Mouse (Mus musculus) intestine, embryonic 14.5 days (tissue): ENCODE data around the gene Btrc. TPM values are rescaled to one million over a fixed set of nuclear protein-coding genes. Genes with fewer than 3 reads are reported as not detected.
"Not testable (repeated sequence)": the region's sequence is repeated elsewhere in the genome, so short reads cannot be mapped to it uniquely, and the experiment has no call there.

Experiments
- ATAC-seq: fragments of 200-750 bp; cut with Nextera tagmentation; replicated peaks from 2 replicates; pipeline ENCODE4 v1.8.0; 2017; ENCODE audit warnings: low read depth, moderate number of reproducible peaks, moderate TSS enrichment, moderate library complexity; ENCODE audit not compliant: low FRiP score, low TSS enrichment
- DNase-seq: peaks from one replicate; pipeline ENCODE4 v3.0.0-alpha.2; 2018; ENCODE audit warnings: low spot score
- H3K27ac ChIP-seq: fragments of 300-500 bp; sonication (generic); 2 replicates; pipeline ENCODE4 v1.5.1; 2014; ENCODE audit warnings: low read depth, mild to moderate bottlenecking, control low read depth
- H3K27me3 ChIP-seq: fragments of 300-500 bp; sonication (generic); replicated peaks from 2 replicates; pipeline ENCODE4 v1.6.1; 2014; ENCODE audit warnings: low read length, control low read depth; ENCODE audit not compliant: control insufficient read depth, insufficient read depth
- H3K36me3 ChIP-seq: fragments of 300-500 bp; sonication (generic); 2 replicates; pipeline ENCODE4 v1.6.1; 2014; ENCODE audit warnings: low read length, control low read depth; ENCODE audit not compliant: control insufficient read depth, insufficient read depth
- H3K4me1 ChIP-seq: fragments of 300-500 bp; sonication (generic); replicated peaks from 2 replicates; pipeline ENCODE4 v1.6.1; 2014; ENCODE audit warnings: low read length, control low read depth, mixed read lengths; ENCODE audit not compliant: control insufficient read depth, insufficient read depth
- H3K4me2 ChIP-seq: fragments of 300-500 bp; sonication (generic); 2 replicates; pipeline ENCODE4 v1.6.1; 2014; ENCODE audit warnings: low read length
- H3K4me3 ChIP-seq: fragments of 300-500 bp; sonication (generic); 2 replicates; pipeline ENCODE4 v1.5.1; 2014; ENCODE audit warnings: low read depth, low read length, control low read depth, mixed read lengths
- H3K9ac ChIP-seq: fragments of 300-500 bp; sonication (generic); 2 replicates; pipeline ENCODE4 v1.6.1; 2014; ENCODE audit warnings: mild to moderate bottlenecking, low read length
- H3K9me3 ChIP-seq: fragments of 300-500 bp; sonication (generic); 2 replicates; pipeline ENCODE4 v1.6.1; 2016; ENCODE audit warnings: low read length, control low read depth; ENCODE audit not compliant: control insufficient read depth
- WGBS: fragments of 180-500 bp; shearing (Covaris S2); extraction: QIAGEN DNeasy Blood & Tissue Kit; methylation state at CpG from one replicate; pipeline ENCODE4 v1.1.7; 2014; 5-methylcytosine and 5-hydroxymethylcytosine counted together
- polyA plus RNA-seq: library from polyadenylated mRNA; unstranded; fragments of >200 nt; fragmentation: Nextera tagmentation; extraction: Ambion mirVana; gene quantifications from 2 replicates; pipeline ENCODE4 v1.2.1, GENCODE M21; 2014

Gene Btrc
- polyA plus RNA-seq, 1 experiment from 2014 or later: 38.0 TPM

- Histone ChIP-seq H3K36me3 (no peaks in the 10 kb centered on the region), H3K9me3 (no peaks in the 10 kb centered on the region), H3K4me3 (no peak overlapping the region), H3K9ac (no peak overlapping the region), H3K4me1 (no peaks in the 10 kb centered on the region), H3K27me3 (no peaks in the 10 kb centered on the region), H3K4me2 (no peak overlapping the region), H3K27ac (no peak overlapping the region)
- no peak for ATAC-seq
- no peak for DNase-seq
- whole genome bisulfite sequencing: 61% methylated on average over 12 of the region's 12 CpGs
Observed at GRCm38 (mm10) chr19:45350456-45350855, 13.1 kb upstream of the Btrc start.

- H3K9ac ChIP-seq, H3K4me2 ChIP-seq, H3K27ac ChIP-seq, ATAC-seq, DNase-seq, H3K4me1 ChIP-seq, H3K4me3 ChIP-seq, H3K36me3 ChIP-seq, H3K9me3 ChIP-seq, H3K27me3 ChIP-seq: not testable (repeated sequence)
- WGBS: 89% methylated on average over 7 of the region's 7 CpGs
Observed at GRCm38 (mm10) chr19:45352706-45353105, 10.8 kb upstream of the Btrc start.

GRCm38 (mm10) chr19:45355678-45356077 is 7.9 kb upstream of the Btrc start:
- no peaks in the 10 kb centered on the region for H3K27me3 ChIP-seq
- H3K4me2 ChIP-seq: no peak overlapping the region
- ATAC-seq (no peak), DNase-seq (no peak)
- H3K4me1 ChIP-seq: no peaks in the 10 kb centered on the region
- 74% methylated on average over 6 of the region's 6 CpGs for WGBS
- H3K27ac ChIP-seq: no peak overlapping the region
- no peak overlapping the region for H3K9ac ChIP-seq
- H3K9me3 ChIP-seq: no peaks in the 10 kb centered on the region
- H3K4me3 ChIP-seq: no peak overlapping the region
- H3K36me3 ChIP-seq: no peaks in the 10 kb centered on the region

- ATAC-seq, H3K4me1 ChIP-seq, H3K4me3 ChIP-seq, DNase-seq, H3K9ac ChIP-seq, H3K9me3 ChIP-seq, H3K4me2 ChIP-seq, H3K27me3 ChIP-seq, H3K36me3 ChIP-seq, H3K27ac ChIP-seq: not testable (repeated sequence)
- 80% methylated on average over 6 of the region's 6 CpGs for WGBS
Observed at GRCm38 (mm10) chr19:45356868-45357267, 6.7 kb upstream of the Btrc start.

GRCm38 (mm10) chr19:45360486-45360885 is 3.0 kb upstream of the Btrc start:
- peaks cover 8% of the 10 kb centered on the region; the same call in 1 of the 2 replicates for H3K4me1 ChIP-seq
- no peak for ATAC-seq
- no peaks in the 10 kb centered on the region for H3K27me3 ChIP-seq
- H3K36me3 ChIP-seq: no peaks in the 10 kb centered on the region
- H3K9ac ChIP-seq: no peak overlapping the region
- no peak for DNase-seq
- H3K4me2 ChIP-seq: no peak overlapping the region
- no peaks in the 10 kb centered on the region for H3K9me3 ChIP-seq
- no peak overlapping the region for H3K27ac ChIP-seq
- no peak overlapping the region for H3K4me3 ChIP-seq

GRCm38 (mm10) chr19:45363933-45364391 is 428 bp downstream of the Btrc start:
- ATAC-seq (peak; percentile 83), DNase-seq (no peak)
- Histone ChIP-seq H3K4me1 (peaks cover 8% of the 10 kb centered on the region; the same call in 1 of the 2 replicates), H3K36me3 (peaks cover 6% of the 10 kb centered on the region), H3K4me3 (peak overlapping the region; percentile 73), H3K27me3 (no peaks in the 10 kb centered on the region), H3K9me3 (no peaks in the 10 kb centered on the region), H3K27ac (peak overlapping the region; percentile 85), H3K4me2 (peak overlapping the region; percentile 76), H3K9ac (peak overlapping the region; percentile 75)
- WGBS: under 1% methylated on average over 19 of the region's 20 CpGs

- WGBS: 82% methylated on average over 7 of the region's 7 CpGs
Observed at GRCm38 (mm10) chr19:45366651-45367050, 3.1 kb downstream of the Btrc start.

GRCm38 (mm10) chr19:45384815-45385214 is 21.3 kb downstream of the Btrc start:
- 97% methylated on average over 10 of the region's 10 CpGs for WGBS
- peaks cover 10% of the 10 kb centered on the region; the same call in 1 of the 2 replicates for H3K36me3 ChIP-seq

More at GRCm38 (mm10) chr19:45366651-45367050, 3.1 kb downstream of the Btrc start:
- Histone ChIP-seq H3K4me3 (no peak overlapping the region), H3K27ac (no peak overlapping the region), H3K4me1 (peaks cover 8% of the 10 kb centered on the region; the same call in 1 of the 2 replicates), H3K27me3 (no peaks in the 10 kb centered on the region), H3K9me3 (no peaks in the 10 kb centered on the region), H3K9ac (no peak overlapping the region), H3K36me3 (peaks cover 6% of the 10 kb centered on the region), H3K4me2 (no peak overlapping the region)
- no peak for DNase-seq
- ATAC-seq: no peak

GRCm38 (mm10) chr19:45388551-45388950 is 25.0 kb downstream of the Btrc start:
- DNase-seq (no peak), ATAC-seq (no peak)
- H3K4me2 ChIP-seq: no peak overlapping the region
- H3K9me3 ChIP-seq: no peaks in the 10 kb centered on the region
- WGBS: 78% methylated on average over 6 of the region's 6 CpGs
- H3K36me3 ChIP-seq: peaks cover 10% of the 10 kb centered on the region; the same call in 1 of the 2 replicates
- H3K4me3 ChIP-seq: no peak overlapping the region
- H3K9ac ChIP-seq: no peak overlapping the region
- H3K27me3 ChIP-seq: no peaks in the 10 kb centered on the region
- no peaks in the 10 kb centered on the region for H3K4me1 ChIP-seq
- H3K27ac ChIP-seq: no peak overlapping the region

More at GRCm38 (mm10) chr19:45384815-45385214, 21.3 kb downstream of the Btrc start:
- not testable (repeated sequence) for H3K4me2 ChIP-seq, H3K4me1 ChIP-seq, ATAC-seq, H3K27ac ChIP-seq, H3K9ac ChIP-seq, DNase-seq, H3K27me3 ChIP-seq, H3K4me3 ChIP-seq, H3K9me3 ChIP-seq
